Mouse (Mus musculus): ENCODE data around the gene Rab11fip5. TPM values are rescaled to one million over a fixed set of nuclear protein-coding genes. Genes with fewer than 3 reads are reported as not detected.

The Rab11fip5 gene
- polyA plus RNA-seq, 1 experiment: not detected

GRCm38 (mm10) chr6:85377876-85378275 lies 3.4 kb upstream of the Rab11fip5 start:
- no peak overlapping the region for H3K4me3 ChIP-seq (ENCODE audit: insufficient read depth, low read depth, low read length)
- 84% methylated on average over 5 of the region's 5 CpGs for WGBS

GRCm38 (mm10) chr6:85377066-85377734 lies 2.8 kb upstream of the Rab11fip5 start:
- WGBS: 84% methylated on average over 4 of the region's 4 CpGs
- TF ChIP-seq POLR2A (IDR thresholded peaks at IDR 0.05; ENCODE audit: insufficient read depth, low read depth, low read length) (no peak), CTCF (IDR thresholded peaks at IDR 0.05; ENCODE audit: insufficient read depth, low read depth, low read length) (no peak)
- H3K27ac ChIP-seq (ENCODE audit: insufficient read depth, low read depth, low read length): no peak overlapping the region
- peaks cover 19% of the 10 kb centered on the region for H3K4me1 ChIP-seq (ENCODE audit: control insufficient read depth, insufficient read depth, low read length)
- H3K4me3 ChIP-seq (ENCODE audit: insufficient read depth, low read depth, low read length): no peak overlapping the region

More at GRCm38 (mm10) chr6:85377876-85378275, 3.4 kb upstream of the Rab11fip5 start:
- peaks cover 13% of the 10 kb centered on the region for H3K4me1 ChIP-seq (ENCODE audit: control insufficient read depth, insufficient read depth, low read length)
- no peak overlapping the region for H3K27ac ChIP-seq (ENCODE audit: insufficient read depth, low read depth, low read length)
- TF ChIP-seq CTCF (IDR thresholded peaks at IDR 0.05; ENCODE audit: insufficient read depth, low read depth, low read length) (no peak), POLR2A (IDR thresholded peaks at IDR 0.05; ENCODE audit: insufficient read depth, low read depth, low read length) (no peak)

GRCm38 (mm10) chr6:85374734-85375114 lies 290 bp upstream of the Rab11fip5 start:
- Histone ChIP-seq H3K4me1 (ENCODE audit: control insufficient read depth, insufficient read depth, low read length) (peaks cover 25% of the 10 kb centered on the region), H3K4me3 (ENCODE audit: insufficient read depth, low read depth, low read length) (peak overlapping the region; percentile 73), H3K27ac (ENCODE audit: insufficient read depth, low read depth, low read length) (peak overlapping the region; percentile 26; the same call in 1 of the 2 replicates)
- TF ChIP-seq CTCF (IDR thresholded peaks at IDR 0.05; ENCODE audit: insufficient read depth, low read depth, low read length) (no peak), POLR2A (IDR thresholded peaks at IDR 0.05; ENCODE audit: insufficient read depth, low read depth, low read length) (no peak)
- 0% methylated on average over 19 of the region's 19 CpGs for WGBS

- 81% methylated on average over 10 of the region's 10 CpGs for WGBS
- H3K4me3 ChIP-seq (ENCODE audit: insufficient read depth, low read depth, low read length): peak overlapping the region; percentile 73
- TF ChIP-seq POLR2A (IDR thresholded peaks at IDR 0.05; ENCODE audit: insufficient read depth, low read depth, low read length): no peak
- H3K4me1 ChIP-seq (ENCODE audit: control insufficient read depth, insufficient read depth, low read length): peaks cover 38% of the 10 kb centered on the region
- H3K27ac ChIP-seq (ENCODE audit: insufficient read depth, low read depth, low read length): no peak overlapping the region; the same call in 1 of the 2 replicates
Measured at GRCm38 (mm10) chr6:85373066-85373860, 1.2 kb downstream of the Rab11fip5 start.

- 63% methylated on average over 2 of the region's 2 CpGs for WGBS
- Histone ChIP-seq H3K4me1 (ENCODE audit: control insufficient read depth, insufficient read depth, low read length) (peaks cover 39% of the 10 kb centered on the region), H3K27ac (ENCODE audit: insufficient read depth, low read depth, low read length) (no peak overlapping the region)
Measured at GRCm38 (mm10) chr6:85372496-85372895, 1.9 kb downstream of the Rab11fip5 start.

GRCm38 (mm10) chr6:85371859-85372405 lies 2.5 kb downstream of the Rab11fip5 start:
- WGBS: 69% methylated on average over 6 of the region's 6 CpGs
- H3K4me3 ChIP-seq (ENCODE audit: insufficient read depth, low read depth, low read length): 0 out of 2 replicates have a peak overlapping the region, but pooled peaks have one; percentile 1
- H3K4me1 ChIP-seq (ENCODE audit: control insufficient read depth, insufficient read depth, low read length): peaks cover 41% of the 10 kb centered on the region
- H3K27ac ChIP-seq (ENCODE audit: insufficient read depth, low read depth, low read length): no peak overlapping the region
- TF ChIP-seq CTCF (IDR thresholded peaks at IDR 0.05; ENCODE audit: insufficient read depth, low read depth, low read length): no peak
- no peak for TF ChIP-seq POLR2A (IDR thresholded peaks at IDR 0.05; ENCODE audit: insufficient read depth, low read depth, low read length)

More at GRCm38 (mm10) chr6:85372496-85372895, 1.9 kb downstream of the Rab11fip5 start:
- TF ChIP-seq POLR2A (IDR thresholded peaks at IDR 0.05; ENCODE audit: insufficient read depth, low read depth, low read length) (no peak), CTCF (IDR thresholded peaks at IDR 0.05; ENCODE audit: insufficient read depth, low read depth, low read length) (no peak)
- H3K4me3 ChIP-seq (ENCODE audit: insufficient read depth, low read depth, low read length): 0 out of 2 replicates have a peak overlapping the region, but pooled peaks have one; percentile 1

GRCm38 (mm10) chr6:85370666-85371430 lies 3.6 kb downstream of the Rab11fip5 start:
- Histone ChIP-seq H3K4me3 (ENCODE audit: insufficient read depth, low read depth, low read length) (no peak overlapping the region), H3K4me1 (ENCODE audit: control insufficient read depth, insufficient read depth, low read length) (peaks cover 41% of the 10 kb centered on the region), H3K27ac (ENCODE audit: insufficient read depth, low read depth, low read length) (no peak overlapping the region)
- 92% methylated on average over 9 of the region's 9 CpGs for WGBS
- TF ChIP-seq CTCF (IDR thresholded peaks at IDR 0.05; ENCODE audit: insufficient read depth, low read depth, low read length) (no peak), POLR2A (IDR thresholded peaks at IDR 0.05; ENCODE audit: insufficient read depth, low read depth, low read length) (no peak)

GRCm38 (mm10) chr6:85370041-85370440 lies 4.4 kb downstream of the Rab11fip5 start:
- no peak overlapping the region for H3K27ac ChIP-seq (ENCODE audit: insufficient read depth, low read depth, low read length)
- no peak overlapping the region for H3K4me3 ChIP-seq (ENCODE audit: insufficient read depth, low read depth, low read length)
- peaks cover 41% of the 10 kb centered on the region for H3K4me1 ChIP-seq (ENCODE audit: control insufficient read depth, insufficient read depth, low read length)
- 92% methylated on average over 5 of the region's 5 CpGs for WGBS
- TF ChIP-seq CTCF (IDR thresholded peaks at IDR 0.05; ENCODE audit: insufficient read depth, low read depth, low read length) (no peak), POLR2A (IDR thresholded peaks at IDR 0.05; ENCODE audit: insufficient read depth, low read depth, low read length) (no peak)
